Mouse (Mus musculus) urinary bladder, adult 2 months (tissue): ENCODE results near the gene Rab3a. TPM values are rescaled to one million over a fixed set of nuclear protein-coding genes. Genes with fewer than 3 reads are reported as not detected.

Experiments used
- DNase-seq: peaks from one replicate; pipeline ENCODE4 v3.0.0; 2022; ENCODE audit warnings: low spot score
- polyA plus RNA-seq: library from polyadenylated mRNA; depleted of rRNA; stranded (reverse); fragments of >200 nt; gene quantifications from 2 replicates; pipeline ENCODE4 v1.2.3, GENCODE M21; 2012; rRNA removed

The Rab3a gene
- polyA plus RNA-seq, 1 experiment: 35.3 TPM

DNA sequence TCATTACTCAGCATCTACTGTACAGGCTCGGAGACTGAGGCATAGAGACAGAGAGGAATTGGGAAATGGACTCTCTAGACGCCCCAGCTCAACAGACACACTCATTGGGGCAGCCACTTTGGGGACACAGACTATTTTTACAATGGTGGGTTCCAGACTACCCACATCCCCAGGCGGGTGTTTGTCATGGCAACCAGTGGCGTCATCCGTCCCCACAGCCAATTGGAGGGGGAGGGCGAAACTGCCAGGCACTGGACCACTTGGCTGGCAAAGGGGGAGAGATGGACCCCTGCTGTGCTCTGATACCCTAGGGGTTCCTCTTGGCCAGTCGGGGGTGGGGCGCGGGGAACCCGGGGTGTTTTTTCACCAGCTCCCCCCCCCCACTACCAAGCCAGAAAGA lies 46.2 kb downstream of the Rab3a start:
- no peak for DNase-seq

DNA sequence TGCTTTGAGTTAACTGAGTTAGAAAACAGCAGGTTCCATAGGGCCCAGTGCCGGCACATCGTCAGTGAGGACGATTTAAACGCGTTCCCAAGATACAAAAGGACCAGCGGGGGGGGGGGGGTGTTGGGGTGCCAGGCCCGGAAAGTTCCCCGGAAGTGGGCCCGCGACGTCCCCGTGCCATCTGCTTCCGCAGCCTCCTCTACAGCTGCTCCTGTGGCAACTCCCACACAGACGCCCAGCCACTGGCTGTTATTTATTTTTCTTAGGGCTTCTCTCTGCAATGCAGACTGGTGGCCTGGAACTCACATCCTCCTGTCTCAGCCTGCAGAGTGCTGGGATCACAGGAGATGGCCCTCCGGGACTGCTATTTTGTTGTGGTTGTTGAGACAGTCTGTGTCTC lies 46.7 kb downstream of the Rab3a start:
- DNase-seq: no peak

DNA sequence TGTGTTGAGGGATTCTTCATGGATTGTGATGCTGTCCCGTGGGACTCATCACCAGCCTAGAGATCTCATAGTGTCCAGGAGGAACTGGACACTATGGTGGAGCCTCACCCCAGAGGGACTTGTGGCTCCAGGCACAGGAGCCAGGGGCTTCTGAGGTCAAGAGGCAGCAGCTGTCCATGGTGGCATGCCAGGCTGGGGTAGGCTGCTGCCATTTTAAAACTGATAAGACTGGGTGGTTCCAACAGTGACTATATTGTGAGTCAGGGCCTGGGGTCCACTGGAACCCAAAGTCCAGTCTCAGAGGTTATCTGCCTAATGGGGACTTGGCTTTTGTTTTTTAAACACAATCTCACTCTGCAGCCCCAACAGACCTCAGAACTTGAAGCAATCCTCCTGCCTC lies 47.4 kb downstream of the Rab3a start:
- DNase-seq: no peak

DNA sequence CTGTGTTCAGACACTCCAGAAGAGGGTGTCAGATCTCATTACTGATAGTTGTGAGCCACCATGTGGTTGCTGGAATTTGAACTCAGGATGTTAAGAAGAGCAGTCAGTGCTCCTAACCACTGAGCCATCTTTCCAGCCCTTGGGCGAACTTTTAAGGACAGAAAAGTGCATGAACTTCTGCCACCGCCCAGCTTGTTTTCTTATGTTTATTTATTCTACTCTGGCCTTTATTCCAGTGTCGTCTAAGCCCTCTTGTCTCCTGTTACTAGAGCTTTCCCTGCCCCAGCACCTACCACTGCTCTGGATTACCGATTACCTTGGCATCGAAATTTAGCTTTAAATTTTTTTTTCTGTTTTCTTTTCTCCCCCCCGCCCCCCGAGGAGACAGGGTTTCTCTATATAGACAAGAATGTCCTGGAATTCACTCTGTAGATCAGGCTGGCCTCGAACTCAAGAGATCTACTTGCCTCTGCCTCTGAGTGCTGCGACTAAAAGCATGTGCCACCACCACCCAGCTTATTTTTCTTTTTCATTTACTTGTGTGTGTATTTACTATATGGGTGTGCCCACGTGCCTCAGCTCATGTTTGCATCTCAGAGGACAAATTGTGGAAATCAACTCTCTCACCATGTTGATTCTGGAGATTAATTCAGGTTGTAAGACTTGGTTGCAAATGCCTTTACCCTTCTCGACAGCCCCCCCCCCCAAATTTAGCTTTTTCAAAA lies 48.5 kb downstream of the Rab3a start:
- no peak for DNase-seq

DNA sequence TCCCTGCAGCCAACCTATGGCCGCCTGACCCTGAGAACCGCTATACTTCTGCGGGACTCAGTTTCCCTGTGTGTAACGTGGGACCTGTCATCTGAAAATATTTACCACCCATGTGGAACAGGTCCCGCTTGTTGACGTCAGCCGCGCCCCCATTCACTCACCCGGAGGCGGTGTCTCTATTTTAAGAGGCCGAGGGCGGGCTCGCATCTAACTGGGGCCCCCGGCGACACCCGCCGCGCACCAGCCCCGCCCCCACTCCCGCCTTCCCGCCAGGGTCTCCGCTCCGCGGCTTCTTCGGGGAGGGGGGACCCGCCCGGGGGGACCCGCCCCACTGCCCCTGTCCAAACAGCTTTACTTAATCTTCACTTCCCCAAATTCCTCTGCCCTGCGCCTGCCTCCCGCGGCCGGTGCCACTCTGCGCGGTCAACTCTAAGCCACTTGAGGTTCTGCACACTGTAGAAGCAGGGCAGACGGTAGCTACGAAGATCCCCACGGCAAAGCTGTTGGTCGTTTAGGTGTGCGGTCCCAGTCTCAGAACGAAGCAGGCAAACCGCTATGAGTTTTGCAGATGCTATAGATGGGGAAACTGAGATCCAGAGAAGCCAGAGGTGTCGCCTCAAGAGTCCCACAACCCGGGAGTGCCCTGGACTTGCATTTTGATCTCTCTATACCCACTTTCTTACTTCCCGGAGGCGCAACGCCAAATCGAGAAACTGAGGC lies 49.4 kb downstream of the Rab3a start:
- no peak for DNase-seq

DNA sequence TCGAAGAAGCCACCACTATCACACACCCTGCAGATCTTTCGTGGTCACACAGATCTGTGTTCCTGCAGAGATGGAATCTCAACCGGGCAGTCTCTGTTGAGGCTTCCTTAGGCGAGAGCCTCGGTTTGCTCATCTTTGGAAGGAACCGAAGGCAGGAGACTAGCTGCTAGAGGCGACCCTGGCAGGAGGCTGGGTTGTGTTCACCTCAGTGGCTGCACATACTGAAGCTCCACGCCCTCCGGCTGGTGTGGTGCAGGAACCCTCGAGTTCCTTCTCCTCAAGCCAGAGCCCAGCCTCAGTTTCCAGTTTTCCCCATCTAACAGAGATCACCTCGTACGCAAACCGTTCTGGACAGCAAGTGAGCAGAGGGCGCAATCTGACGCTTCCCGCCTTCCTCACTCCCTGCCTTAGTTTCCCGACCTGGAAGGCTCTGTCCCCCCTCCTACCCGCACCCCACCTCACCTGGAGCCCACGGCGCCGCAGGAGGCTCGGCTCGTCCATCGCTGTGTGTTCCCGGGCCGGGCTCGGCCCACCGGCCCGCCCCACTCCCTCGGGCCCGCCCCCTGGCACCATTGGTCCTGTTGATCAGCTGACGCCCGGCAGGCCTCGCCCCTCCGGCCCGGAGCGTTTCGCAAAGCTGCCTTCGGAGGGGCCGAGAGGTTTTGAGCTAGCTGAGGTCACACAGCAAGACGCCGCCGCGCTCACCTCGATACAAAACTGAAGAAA lies 50.2 kb downstream of the Rab3a start, which contains the start of gene Mast3:
Gene Mast3, minus strand, starts transcription at position 574 of the 726 bp plus-strand sequence.
- DNase-seq: peak; percentile 64

DNA sequence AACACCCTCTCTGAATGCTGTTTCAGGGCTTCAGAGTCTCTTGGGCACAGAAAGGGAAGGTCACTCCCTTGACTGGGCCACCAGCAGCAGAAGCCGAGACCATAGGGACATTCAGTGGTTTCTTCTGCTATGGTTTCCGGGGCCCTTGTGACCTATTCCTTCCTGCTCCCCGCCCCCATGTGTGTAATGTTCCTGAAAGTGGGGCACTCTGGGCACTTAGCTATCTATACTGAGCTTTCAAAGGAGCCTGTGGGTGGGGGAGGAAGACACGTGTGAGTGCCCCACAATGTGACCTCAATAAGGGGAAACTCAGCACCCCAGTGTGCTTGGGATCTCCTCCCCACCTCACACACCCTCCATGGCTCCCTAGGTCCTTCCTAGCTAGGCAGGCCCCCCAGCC lies 52.1 kb downstream of the Rab3a start:
- no peak for DNase-seq

DNA sequence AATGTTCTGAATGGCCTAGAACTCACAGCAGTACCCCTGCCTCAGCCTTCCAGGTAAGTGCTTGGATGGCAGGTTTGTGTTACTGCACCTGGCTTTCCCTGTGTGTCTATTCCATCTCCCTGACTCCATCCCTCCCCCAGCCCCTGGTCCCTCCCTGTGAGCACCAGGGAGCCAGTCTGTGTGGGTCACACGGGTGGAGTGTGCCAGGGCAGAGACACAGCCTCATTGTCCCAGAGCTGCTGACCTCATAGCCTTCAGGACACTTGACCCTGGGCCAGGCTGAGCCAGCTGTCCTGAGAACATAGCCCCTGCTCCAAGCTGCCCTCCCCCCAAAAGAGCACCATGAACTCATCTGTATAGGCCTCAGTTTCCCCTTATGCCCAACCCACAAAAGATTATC lies 52.8 kb downstream of the Rab3a start:
- DNase-seq: no peak

DNA sequence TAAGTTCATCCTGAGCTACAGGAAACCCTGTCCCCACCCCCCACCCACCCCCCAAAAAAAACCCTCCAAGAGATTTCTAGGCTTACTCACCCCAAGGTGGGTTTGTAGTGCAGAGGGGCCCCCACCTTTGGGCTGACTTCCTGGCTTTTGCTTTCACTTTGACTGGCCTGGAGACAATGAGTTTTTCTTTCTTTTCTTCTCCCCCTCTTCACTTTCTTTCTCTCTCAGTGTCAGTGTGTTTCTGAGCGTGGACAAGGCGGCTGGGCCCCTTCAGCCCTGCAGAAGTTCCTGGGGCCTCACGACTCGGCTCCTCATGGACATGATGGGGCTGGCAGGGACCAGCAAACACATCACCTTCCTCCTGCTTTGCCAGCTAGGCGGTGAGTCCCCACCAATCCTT lies 53.8 kb downstream of the Rab3a start, which contains the start of gene Il12rb1:
Gene Il12rb1, plus strand, starts transcription at position 211 of the 400 bp plus-strand sequence.
- DNase-seq: no peak

Other genes starting within 250 kb of the Rab3a start
- 119 and 129 TPM in 2 replicates for gene Rex1bd, start 247.9 kb upstream of the Rab3a start, polyA plus RNA-seq
- 881 and 1,275 TPM in 2 replicates for gene Uba52, start 243.9 kb upstream of the Rab3a start, polyA plus RNA-seq
- gene Fkbp8, start 227.0 kb upstream of the Rab3a start, polyA plus RNA-seq: 300 and 366 TPM in 2 replicates
- gene Kxd1, start 226.7 kb upstream of the Rab3a start, polyA plus RNA-seq: 73.9 and 74.2 TPM in 2 replicates
- gene Ell, start 215.2 kb upstream of the Rab3a start, polyA plus RNA-seq: 21.3 and 26.9 TPM in 2 replicates
- 37.9 and 49.6 TPM in 2 replicates for gene Isyna1, start 160.3 kb upstream of the Rab3a start, polyA plus RNA-seq
- gene Ssbp4, start 145.8 kb upstream of the Rab3a start, polyA plus RNA-seq: 73.5 and 74.6 TPM in 2 replicates
- gene Lrrc25, start 138.5 kb upstream of the Rab3a start, polyA plus RNA-seq: 5.2 and 6.2 TPM in 2 replicates
- 0.84 and 1.1 TPM in 2 replicates for gene Gdf15, start 122.2 kb upstream of the Rab3a start, polyA plus RNA-seq
- 19.2 and 20.6 TPM in 2 replicates for gene Pgpep1, start 94.3 kb upstream of the Rab3a start, polyA plus RNA-seq
- gene Lsm4, start 81.4 kb upstream of the Rab3a start, polyA plus RNA-seq: 97.8 and 99.4 TPM in 2 replicates
- gene Jund, start 55.7 kb upstream of the Rab3a start, polyA plus RNA-seq: 132 and 153 TPM in 2 replicates
- gene Iqcn, start 51.2 kb upstream of the Rab3a start, polyA plus RNA-seq: not detected in 2 replicates
- gene Gm3336, start 36.1 kb upstream of the Rab3a start, polyA plus RNA-seq: 0.46 and 0.56 TPM in 2 replicates
- gene Pde4c, start 31.0 kb upstream of the Rab3a start, polyA plus RNA-seq: 0.54 and 0.59 TPM in 2 replicates
- gene Mpv17l2, start 6.3 kb downstream of the Rab3a start, polyA plus RNA-seq: 38.2 and 41.9 TPM in 2 replicates
- 57.3 and 66.0 TPM in 2 replicates for gene Pik3r2, start 22.0 kb downstream of the Rab3a start, polyA plus RNA-seq
- gene Mast3, start 50.4 kb downstream of the Rab3a start, polyA plus RNA-seq: 19.5 and 19.7 TPM in 2 replicates
- gene Il12rb1, start 53.8 kb downstream of the Rab3a start, polyA plus RNA-seq: 0.58 and 0.94 TPM in 2 replicates
- 20.4 and 27.4 TPM in 2 replicates for gene Arrdc2, start 85.0 kb downstream of the Rab3a start, polyA plus RNA-seq
- gene Kcnn1, start 108.6 kb downstream of the Rab3a start, polyA plus RNA-seq: 5.5 and 5.6 TPM in 2 replicates
- 70.9 and 74.6 TPM in 2 replicates for gene Ccdc124, start 119.3 kb downstream of the Rab3a start, polyA plus RNA-seq
- 1.7 and 2.3 TPM in 2 replicates for gene Slc5a5, start 138.1 kb downstream of the Rab3a start, polyA plus RNA-seq
- 3,950 and 3,976 TPM in 2 replicates for gene Rpl18a, start 142.7 kb downstream of the Rab3a start, polyA plus RNA-seq
- gene Map1s, start 151.3 kb downstream of the Rab3a start, polyA plus RNA-seq: 30.8 and 34.4 TPM in 2 replicates